Mouse (Mus musculus): ENCODE data around the gene Ptpn1. TPM values are rescaled to one million over a fixed set of nuclear protein-coding genes. Genes with fewer than 3 reads are reported as not detected.
A peak's percentile ranks its signal among the peaks of the same experiment; 100 is the strongest.

The Ptpn1 gene
- polyA plus RNA-seq, 1 experiment from 2014 or later = 96.9 TPM

DNA sequence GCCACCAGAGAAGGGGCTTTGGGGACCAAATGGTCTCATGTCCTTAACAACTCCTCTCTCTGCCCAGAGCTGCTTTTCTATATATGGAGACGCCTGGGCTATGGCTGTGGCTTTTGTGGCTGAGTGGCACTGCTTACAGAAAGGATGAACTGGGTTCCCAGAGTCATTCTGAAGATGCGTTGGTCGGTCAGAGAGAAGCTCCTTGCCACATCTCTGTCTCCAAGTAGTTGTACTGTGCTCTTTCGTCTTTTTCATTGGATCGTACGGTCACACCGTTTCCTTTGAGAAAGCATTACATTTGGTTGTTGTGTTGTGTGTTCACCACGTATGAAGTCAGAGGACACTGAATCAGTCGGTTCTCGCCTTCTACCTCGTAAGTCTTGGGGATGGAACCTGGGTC is 8.8 kb downstream of the Ptpn1 start:
- H3K4me2 ChIP-seq (replicated peaks) = no peak overlapping the region
- no peaks in the 10 kb centered on the region for H3K27me3 ChIP-seq
- no peak overlapping the region for H3K27ac ChIP-seq
- no peak overlapping the region for H3K9ac ChIP-seq
- no peaks in the 10 kb centered on the region for H3K9me3 ChIP-seq (replicated peaks)
- no peak for ATAC-seq (ENCODE audit: low FRiP score)
- no peak overlapping the region for H3K4me3 ChIP-seq
- peaks cover 82% of the 10 kb centered on the region for H3K4me1 ChIP-seq
- WGBS = 93% methylated on average over 11 of the region's 11 CpGs
- H3K36me3 ChIP-seq = no peaks in the 10 kb centered on the region

DNA sequence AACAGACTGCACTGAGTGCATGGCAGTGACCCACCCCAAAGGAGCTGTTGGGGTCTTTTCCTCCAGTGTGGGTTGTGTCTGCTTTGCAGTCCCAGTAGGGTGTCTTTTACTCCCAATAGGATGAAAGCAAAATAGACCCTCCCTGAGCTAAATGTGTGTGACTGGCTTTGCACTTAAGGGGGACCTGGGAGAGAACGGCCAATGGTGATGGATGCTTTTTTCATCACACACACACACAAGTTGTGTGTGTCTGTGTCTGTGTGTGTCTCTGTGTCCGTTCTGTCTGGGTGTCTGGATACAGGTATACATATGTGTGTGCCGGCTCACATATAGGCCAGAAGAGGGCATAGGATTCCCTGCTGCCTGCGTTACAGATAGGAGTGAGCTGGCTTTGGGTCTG is 9.5 kb downstream of the Ptpn1 start:
- H3K4me1 ChIP-seq = peaks cover 77% of the 10 kb centered on the region
- H3K36me3 ChIP-seq = no peaks in the 10 kb centered on the region
- no peak overlapping the region for H3K4me3 ChIP-seq
- H3K27ac ChIP-seq = peak overlapping the region; percentile 69; the same call in 1 of the 2 replicates
- H3K9me3 ChIP-seq (replicated peaks) = no peaks in the 10 kb centered on the region
- no peak overlapping the region for H3K4me2 ChIP-seq (replicated peaks)
- no peaks in the 10 kb centered on the region for H3K27me3 ChIP-seq
- ATAC-seq (ENCODE audit: low FRiP score) = no peak
- WGBS = 55% methylated on average over 4 of the region's 4 CpGs
- no peak overlapping the region for H3K9ac ChIP-seq

DNA sequence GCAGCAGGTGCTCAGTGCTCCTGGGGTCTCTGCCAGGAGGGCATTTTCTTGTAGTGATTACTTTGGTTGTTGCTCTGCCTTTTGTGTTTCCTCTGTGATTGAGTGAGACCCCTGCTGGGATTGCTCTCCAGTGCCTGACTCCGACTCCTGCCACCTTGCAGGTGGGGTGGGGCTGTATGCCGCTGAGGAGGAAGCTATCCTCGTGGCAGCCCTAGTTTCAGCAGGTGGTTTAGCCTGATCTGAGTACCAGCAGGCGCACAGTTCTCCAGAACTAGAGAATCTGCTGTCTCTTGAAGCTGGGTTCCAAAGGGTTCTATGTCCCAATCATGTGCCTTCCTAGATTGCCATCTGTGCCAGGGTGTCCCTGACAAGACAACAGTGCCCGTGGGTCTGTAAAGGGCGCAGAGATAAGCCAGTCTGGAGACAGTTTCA is 9.9 kb downstream of the Ptpn1 start:
- 44% methylated on average over 6 of the region's 6 CpGs for WGBS
- Histone ChIP-seq H3K27me3 (no peaks in the 10 kb centered on the region), H3K4me2 (replicated peaks) (no peak overlapping the region), H3K9me3 (replicated peaks) (no peaks in the 10 kb centered on the region), H3K36me3 (no peaks in the 10 kb centered on the region), H3K4me1 (peaks cover 75% of the 10 kb centered on the region), H3K9ac (no peak overlapping the region), H3K4me3 (no peak overlapping the region), H3K27ac (peak overlapping the region; percentile 69)
- 0 out of 2 replicates have a peak, but pooled peaks have one; percentile 7 for ATAC-seq (ENCODE audit: low FRiP score)

DNA sequence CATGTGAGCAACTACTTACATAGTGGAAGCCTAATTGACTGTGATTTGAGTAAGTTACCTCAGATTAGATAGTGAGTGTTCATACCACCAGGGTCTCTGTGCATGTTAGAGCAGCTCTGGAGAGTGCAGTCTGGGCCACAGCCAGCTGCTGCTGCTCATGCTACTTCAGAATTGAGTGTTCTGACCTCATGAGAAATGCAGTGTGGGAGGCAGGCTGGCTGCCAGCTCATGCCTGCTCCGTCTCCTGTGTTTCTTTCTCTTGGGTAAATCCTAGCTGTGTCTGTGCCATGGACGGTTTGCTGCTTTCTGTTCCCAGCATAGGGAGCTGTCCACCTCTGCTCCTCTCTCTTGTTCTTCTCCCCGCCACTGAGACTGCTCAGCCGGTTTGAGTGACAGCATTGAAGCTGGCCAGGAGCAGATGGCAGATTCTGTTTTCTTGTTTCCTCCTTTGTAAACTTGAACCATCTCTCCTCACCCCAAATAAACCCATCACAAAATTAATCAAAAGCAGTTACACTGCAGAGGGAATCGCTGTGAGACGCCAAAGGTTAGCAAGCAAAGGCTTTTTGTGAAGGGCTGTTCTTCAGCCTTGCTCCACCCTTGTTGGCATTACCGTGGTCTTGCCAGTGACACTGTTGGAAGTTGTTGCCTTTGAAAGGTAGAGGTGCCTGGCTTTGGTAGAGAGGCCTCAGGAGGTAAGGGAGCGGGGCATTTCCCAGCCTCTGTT is 10.5 kb downstream of the Ptpn1 start:
- no peak overlapping the region for H3K9ac ChIP-seq
- H3K27ac ChIP-seq = peak overlapping the region; percentile 69
- no peaks in the 10 kb centered on the region for H3K9me3 ChIP-seq (replicated peaks)
- H3K36me3 ChIP-seq = no peaks in the 10 kb centered on the region
- no peaks in the 10 kb centered on the region for H3K27me3 ChIP-seq
- peak; percentile 71 for ATAC-seq (ENCODE audit: low FRiP score)
- H3K4me3 ChIP-seq = no peak overlapping the region
- 0 out of 2 replicates have a peak overlapping the region, but pooled peaks have one; percentile 15 for H3K4me2 ChIP-seq (replicated peaks)
- peaks cover 72% of the 10 kb centered on the region for H3K4me1 ChIP-seq
- WGBS = 33% methylated on average over 8 of the region's 8 CpGs

DNA sequence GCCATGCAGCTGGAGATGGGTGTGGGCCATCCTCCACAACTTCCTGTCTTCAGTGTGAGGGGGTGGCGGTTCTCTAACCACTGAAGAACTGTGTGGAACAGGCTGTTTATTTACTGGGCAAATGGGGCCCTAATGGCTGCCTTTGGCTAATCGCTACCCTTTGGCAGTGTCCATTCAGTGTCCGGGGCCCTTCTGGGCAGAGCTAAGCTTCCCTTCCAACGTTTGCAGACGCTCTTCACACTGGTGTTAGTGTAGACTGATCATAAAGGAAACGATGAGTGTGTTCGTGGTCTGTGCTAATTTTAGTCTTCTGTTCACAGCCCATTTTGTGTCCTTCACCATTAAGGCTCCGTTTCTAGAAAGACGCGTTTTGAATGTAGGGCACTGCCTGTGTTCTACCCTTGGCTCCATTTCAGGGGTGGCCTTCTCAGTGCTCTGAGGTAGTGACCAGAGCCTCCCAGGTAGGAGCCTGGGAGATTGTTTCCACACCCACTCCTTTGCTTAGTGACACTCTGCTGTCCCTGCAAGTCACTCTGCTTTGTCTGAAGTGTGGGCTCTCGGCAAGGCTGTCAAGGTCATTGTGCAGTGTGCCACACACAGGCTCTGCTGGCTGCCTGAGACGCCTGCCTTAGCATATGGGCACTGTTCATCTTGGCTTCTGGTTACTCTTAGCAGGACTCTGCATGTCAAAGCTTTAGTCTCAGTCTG is 11.2 kb downstream of the Ptpn1 start:
- Histone ChIP-seq H3K4me1 (peaks cover 77% of the 10 kb centered on the region), H3K4me3 (no peak overlapping the region), H3K4me2 (replicated peaks) (no peak overlapping the region), H3K9me3 (replicated peaks) (no peaks in the 10 kb centered on the region), H3K27ac (peak overlapping the region; percentile 69), H3K27me3 (no peaks in the 10 kb centered on the region), H3K9ac (no peak overlapping the region), H3K36me3 (no peaks in the 10 kb centered on the region)
- no peak for ATAC-seq (ENCODE audit: low FRiP score)
- 81% methylated on average over 12 of the region's 12 CpGs for WGBS

DNA sequence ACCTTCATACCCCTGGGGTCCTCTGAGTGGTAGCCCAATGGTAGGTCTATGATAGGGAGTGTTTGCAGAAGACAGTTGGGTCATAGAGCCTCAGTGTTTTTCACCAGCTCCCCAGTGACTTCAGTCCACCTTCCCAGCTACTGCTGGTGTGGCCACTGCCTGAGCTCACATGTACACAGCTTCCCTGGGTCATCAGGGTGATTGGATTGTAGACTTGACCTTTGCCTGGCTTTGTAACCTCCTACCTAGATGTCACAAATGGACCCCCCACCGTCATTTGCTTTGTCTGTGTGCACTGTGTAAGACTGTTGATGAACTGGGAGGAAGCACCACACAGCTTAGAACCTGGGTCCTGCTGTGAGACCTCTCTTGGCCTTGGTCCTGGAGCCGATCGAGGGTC is 12.3 kb downstream of the Ptpn1 start:
- Histone ChIP-seq H3K27ac (no peak overlapping the region), H3K4me1 (peaks cover 81% of the 10 kb centered on the region)
- ATAC-seq (ENCODE audit: low FRiP score) = no peak

DNA sequence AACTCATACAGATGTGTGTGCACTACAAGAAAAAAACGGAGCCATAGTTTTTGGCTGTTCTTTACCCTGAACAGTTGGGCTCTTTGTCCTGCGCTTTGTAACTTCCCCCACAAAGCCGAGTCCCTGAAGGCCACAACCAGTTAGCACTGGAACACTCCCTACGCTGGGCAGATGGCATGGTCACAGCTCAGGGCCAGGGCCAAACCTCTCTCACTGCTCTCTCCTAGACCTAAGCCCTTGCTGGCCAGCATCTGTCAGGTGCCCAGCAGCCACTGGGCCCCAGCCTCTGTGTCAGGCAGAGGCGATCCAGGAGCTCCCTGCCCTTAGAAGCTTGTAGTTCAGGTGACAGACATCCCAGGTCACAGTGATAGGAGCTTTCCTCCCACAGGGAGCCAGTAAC is 13.6 kb downstream of the Ptpn1 start:
- Histone ChIP-seq H3K36me3 (no peaks in the 10 kb centered on the region), H3K4me3 (no peak overlapping the region), H3K27ac (peak overlapping the region; percentile 35; the same call in 1 of the 2 replicates), H3K9me3 (replicated peaks) (no peaks in the 10 kb centered on the region), H3K4me2 (replicated peaks) (no peak overlapping the region), H3K9ac (no peak overlapping the region), H3K4me1 (peaks cover 77% of the 10 kb centered on the region), H3K27me3 (no peaks in the 10 kb centered on the region)
- 82% methylated on average over 5 of the region's 5 CpGs for WGBS
- no peak for ATAC-seq (ENCODE audit: low FRiP score)

More for the DNA sequence above, 12.3 kb downstream of the Ptpn1 start:
- Histone ChIP-seq H3K9ac (no peak overlapping the region), H3K36me3 (no peaks in the 10 kb centered on the region), H3K4me2 (replicated peaks) (no peak overlapping the region), H3K9me3 (replicated peaks) (no peaks in the 10 kb centered on the region), H3K27me3 (no peaks in the 10 kb centered on the region), H3K4me3 (no peak overlapping the region)
- 60% methylated on average over 3 of the region's 3 CpGs for WGBS

DNA sequence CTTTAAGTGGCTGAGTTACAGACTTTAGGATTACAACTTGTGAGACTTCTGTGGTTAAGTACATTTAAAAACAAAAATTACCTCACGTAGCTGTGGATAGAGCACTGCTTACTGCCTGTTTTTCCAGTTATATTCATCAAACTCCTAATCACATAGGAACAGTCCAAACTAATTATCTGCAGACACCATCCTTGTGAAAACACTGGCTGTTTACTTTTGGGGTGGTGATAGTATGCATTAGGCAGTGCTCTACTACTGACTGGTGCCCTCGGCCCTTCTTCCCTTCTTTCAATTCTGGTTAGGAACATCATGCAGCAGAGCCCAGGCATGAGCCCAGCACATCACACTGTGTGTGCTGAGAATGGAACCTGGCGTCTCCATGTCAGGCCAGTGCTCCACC is 15.4 kb downstream of the Ptpn1 start:
- ATAC-seq (ENCODE audit: low FRiP score) = no peak
- Histone ChIP-seq H3K36me3 (no peaks in the 10 kb centered on the region), H3K27me3 (no peaks in the 10 kb centered on the region)

DNA sequence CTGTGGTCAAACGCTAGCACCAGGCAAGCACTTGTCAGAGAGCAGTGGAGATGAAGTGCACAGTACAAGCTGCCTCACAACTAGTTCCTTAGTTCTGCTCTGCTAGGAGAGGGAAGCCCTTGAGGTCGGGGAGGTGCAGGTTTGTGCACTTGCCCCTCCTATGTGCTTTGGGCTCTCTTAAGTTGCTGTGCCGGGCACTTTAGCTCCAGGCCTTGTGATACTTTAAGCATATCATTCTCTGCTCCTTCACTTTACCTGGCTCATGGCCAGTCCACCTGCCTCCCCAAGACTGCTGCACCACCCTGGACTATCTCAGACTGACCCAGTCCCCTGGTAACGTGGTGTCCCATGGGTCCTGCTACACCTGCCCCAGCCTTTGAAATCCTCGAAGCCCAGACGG is 16.2 kb downstream of the Ptpn1 start:
- WGBS = 76% methylated on average over 6 of the region's 6 CpGs
- no peak overlapping the region for H3K4me3 ChIP-seq
- no peak overlapping the region for H3K9ac ChIP-seq
- peaks cover 57% of the 10 kb centered on the region for H3K4me1 ChIP-seq
- H3K4me2 ChIP-seq (replicated peaks) = no peak overlapping the region
- 0 out of 2 replicates have a peak overlapping the region, but pooled peaks have one; percentile 8 for H3K27ac ChIP-seq
- ATAC-seq (ENCODE audit: low FRiP score) = no peak
- no peaks in the 10 kb centered on the region for H3K36me3 ChIP-seq
- H3K9me3 ChIP-seq (replicated peaks) = no peaks in the 10 kb centered on the region
- no peaks in the 10 kb centered on the region for H3K27me3 ChIP-seq

More for the DNA sequence above, 15.4 kb downstream of the Ptpn1 start:
- WGBS = 83% methylated on average over 3 of the region's 3 CpGs
- Histone ChIP-seq H3K9ac (no peak overlapping the region), H3K9me3 (replicated peaks) (no peaks in the 10 kb centered on the region), H3K4me2 (replicated peaks) (no peak overlapping the region), H3K4me3 (no peak overlapping the region), H3K4me1 (peaks cover 65% of the 10 kb centered on the region), H3K27ac (no peak overlapping the region)

DNA sequence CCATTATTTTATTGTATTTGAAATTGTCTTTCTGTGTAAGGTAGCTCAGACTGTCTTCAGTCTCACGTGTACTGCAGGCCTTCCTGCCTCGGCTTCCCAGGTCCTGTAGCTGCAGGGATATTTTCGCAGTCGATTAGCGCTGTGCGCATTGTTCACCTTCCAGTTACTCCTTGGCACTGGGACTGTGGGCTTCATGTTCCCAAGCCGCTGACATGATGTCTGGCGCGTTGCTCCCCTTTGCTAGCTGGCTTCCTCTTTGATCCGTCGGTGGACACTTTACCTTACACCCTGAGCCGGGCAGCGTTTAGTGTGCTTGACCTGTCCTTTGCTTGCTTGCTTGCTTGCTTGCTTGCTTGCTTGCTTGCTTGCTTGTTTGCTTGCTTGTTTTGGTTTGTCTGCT is 16.7 kb downstream of the Ptpn1 start:
- no peak overlapping the region for H3K4me2 ChIP-seq (replicated peaks)
- H3K4me1 ChIP-seq = peaks cover 52% of the 10 kb centered on the region
- no peak overlapping the region for H3K4me3 ChIP-seq
- ATAC-seq (ENCODE audit: low FRiP score) = no peak
- no peaks in the 10 kb centered on the region for H3K36me3 ChIP-seq
- WGBS = 82% methylated on average over 13 of the region's 13 CpGs
- H3K9ac ChIP-seq = no peak overlapping the region
- H3K27me3 ChIP-seq = no peaks in the 10 kb centered on the region
- no peaks in the 10 kb centered on the region for H3K9me3 ChIP-seq (replicated peaks)
- H3K27ac ChIP-seq = peak overlapping the region; percentile 8; the same call in 1 of the 2 replicates

DNA sequence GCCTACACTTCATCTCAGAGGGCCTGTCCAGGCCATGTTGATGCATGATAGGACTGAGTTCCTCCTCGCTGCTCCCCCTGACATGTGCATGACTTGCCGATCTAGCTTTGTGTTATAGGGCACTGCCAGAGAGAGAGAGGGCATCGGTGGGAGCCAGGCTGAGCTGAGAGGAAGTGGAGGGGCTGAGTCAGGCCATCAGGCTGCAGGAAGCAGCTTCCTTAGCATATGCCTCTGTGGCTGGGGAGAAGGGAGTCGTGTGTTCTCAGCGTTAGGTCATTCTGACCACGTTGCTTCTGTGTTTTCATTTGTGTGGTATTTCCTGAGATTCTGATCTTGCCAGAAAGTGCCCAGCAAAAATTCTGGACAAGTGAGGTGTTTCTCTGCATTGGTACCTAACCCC is 17.4 kb downstream of the Ptpn1 start:
- no peaks in the 10 kb centered on the region for H3K9me3 ChIP-seq (replicated peaks)
- H3K36me3 ChIP-seq = no peaks in the 10 kb centered on the region
- no peak overlapping the region for H3K27ac ChIP-seq
- no peak overlapping the region for H3K4me3 ChIP-seq
- no peaks in the 10 kb centered on the region for H3K27me3 ChIP-seq
- no peak for ATAC-seq (ENCODE audit: low FRiP score)
- 73% methylated on average over 6 of the region's 6 CpGs for WGBS
- peaks cover 46% of the 10 kb centered on the region for H3K4me1 ChIP-seq
- H3K9ac ChIP-seq = no peak overlapping the region
- H3K4me2 ChIP-seq (replicated peaks) = no peak overlapping the region

DNA sequence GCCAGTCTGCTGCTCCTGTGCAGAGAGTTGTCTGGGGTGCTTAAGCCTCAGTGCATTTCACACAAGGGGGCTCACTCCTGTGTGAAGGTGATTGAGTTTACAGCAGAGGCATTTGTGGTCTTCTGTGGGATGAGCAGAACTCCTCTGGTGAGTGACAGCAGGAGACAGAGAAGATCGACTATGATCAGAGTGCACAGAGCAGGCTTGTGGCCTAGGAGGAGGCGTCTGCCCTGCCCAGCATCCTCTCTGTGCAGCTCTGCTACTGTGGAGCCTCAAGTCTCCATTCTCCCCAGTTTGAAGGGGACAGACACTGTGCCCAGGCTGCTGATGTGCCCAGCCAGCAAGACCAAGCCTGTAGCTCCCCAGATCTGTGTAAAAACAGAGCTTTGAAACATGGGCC is 18.0 kb downstream of the Ptpn1 start:
- Histone ChIP-seq H3K4me1 (peaks cover 44% of the 10 kb centered on the region), H3K9me3 (replicated peaks) (no peaks in the 10 kb centered on the region), H3K4me3 (no peak overlapping the region), H3K27me3 (no peaks in the 10 kb centered on the region), H3K36me3 (no peaks in the 10 kb centered on the region), H3K4me2 (replicated peaks) (no peak overlapping the region), H3K27ac (no peak overlapping the region), H3K9ac (no peak overlapping the region)
- ATAC-seq (ENCODE audit: low FRiP score) = no peak
- WGBS = 68% methylated on average over 2 of the region's 2 CpGs

Measured in hindbrain, embryonic 12.5 days (tissue).